In the genomic region with DNA sequence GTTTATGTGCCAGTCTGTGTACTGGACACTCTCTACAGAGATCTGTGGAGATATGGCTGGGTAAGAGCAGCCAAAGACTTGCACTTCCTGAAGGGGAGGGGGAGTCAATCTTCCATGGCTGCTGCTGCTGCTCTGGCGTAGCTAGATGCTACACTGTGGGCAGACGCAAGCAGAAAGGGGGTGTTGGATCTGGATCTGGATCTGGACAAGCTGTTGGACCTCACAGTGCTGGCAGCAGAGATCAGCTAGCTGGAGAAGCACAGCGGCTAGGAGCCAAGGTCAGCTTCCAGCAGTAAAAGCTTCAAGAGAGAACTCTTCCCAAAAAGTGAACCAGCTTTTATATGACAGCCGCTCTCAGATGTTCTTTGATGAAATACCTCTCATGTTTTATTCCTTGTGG, we compare ENCODE assay signal across 15 mouse cellular contexts.
DNase-seq lines count a peak whose midpoint lies in the region; ATAC-seq lines count a peak whose summit lies in the region.
"Had no signal": no experiment of that assay in that cellular context is flagged by ENCODE, and none has a peak within 500 bp of the region (broad histone marks: within the 10 kb centered on the region; RNA-seq: fewer than 3 reads in every experiment).

No protein-coding gene starts in this region.

- 66% methylated on average over 4 of the region's 4 CpGs for WGBS in kidney, embryonic 14.5 days

- H3K9ac ChIP-seq in kidney, embryonic 14.5 days (ENCODE audit: low read depth, low read length): no peak overlapping the region
- H3K9ac ChIP-seq: forebrain, embryonic 15.5 days; liver, embryonic 12.5 days had no signal

- no peak overlapping the region for H3K4me2 ChIP-seq in kidney, embryonic 14.5 days (replicated peaks; ENCODE audit: low read depth, low read length)
- H3K4me2 ChIP-seq: forebrain, embryonic 15.5 days; liver, embryonic 12.5 days had no signal

- no peaks in the 10 kb centered on the region for H3K9me3 ChIP-seq in kidney, embryonic 14.5 days (ENCODE audit: control insufficient read depth, low read length)
- H3K9me3 ChIP-seq: forebrain, embryonic 15.5 days; liver, embryonic 12.5 days had no signal

- no peak overlapping the region for H3K4me3 ChIP-seq in kidney, embryonic 14.5 days (ENCODE audit: low read length)
- H3K4me3 ChIP-seq: forebrain, embryonic 15.5 days; layer of hippocampus, adult 2 months; liver, embryonic 12.5 days; megakaryocyte, embryonic 14.5 days had no signal

- H3K4me1 ChIP-seq in kidney, embryonic 14.5 days (ENCODE audit: control insufficient read depth, insufficient read depth, low read length): no peaks in the 10 kb centered on the region
- H3K4me1 ChIP-seq: forebrain, embryonic 15.5 days; liver, embryonic 12.5 days; megakaryocyte, embryonic 14.5 days had no signal

- H3K27me3 ChIP-seq in kidney, embryonic 14.5 days (ENCODE audit: control insufficient read depth, insufficient read depth, low read length): no peaks in the 10 kb centered on the region
- H3K27me3 ChIP-seq: forebrain, embryonic 15.5 days; liver, embryonic 12.5 days; megakaryocyte, embryonic 14.5 days had no signal

- ATAC-seq in cerebellum, adult (ENCODE audit: insufficient number of reproducible peaks, low FRiP score, low TSS enrichment): no peak
- no peak for ATAC-seq in kidney, embryonic 14.5 days (ENCODE audit: low FRiP score, low TSS enrichment)
- ATAC-seq: forebrain, embryonic 15.5 days; inflammation-experienced regulatory T-cells, adult 6 months; liver, embryonic 12.5 days had no signal

- DNase-seq in cerebellum, postnatal 14 days: peak; percentile 59 to 66
- DNase-seq in kidney, postnatal 25 days: peak; percentile 7 to 34
- DNase-seq in heart, postnatal 14 days: peak; percentile 6 to 44
- peak; percentile 56 for DNase-seq in lung, postnatal 10 days
- no peak for DNase-seq in right cerebral cortex, postnatal 10 days (ENCODE audit: low spot score in 2 of 2)
- no peak for DNase-seq in adrenal gland, postnatal 36 days
- DNase-seq: cerebellum, adult 18-20 months; embryo, embryonic 11 days had no signal

- H3K36me3 ChIP-seq in kidney, embryonic 14.5 days (ENCODE audit: control insufficient read depth, insufficient read depth, low read length): no peaks in the 10 kb centered on the region
- H3K36me3 ChIP-seq: forebrain, embryonic 15.5 days; liver, embryonic 12.5 days had no signal

- H3K27ac ChIP-seq in kidney, embryonic 14.5 days (ENCODE audit: low read depth, low read length): no peak overlapping the region
- H3K27ac ChIP-seq: forebrain, embryonic 15.5 days; layer of hippocampus, adult 2 months; liver, embryonic 12.5 days had no signal

- intact Hi-C loops in heart, postnatal 14 days (cut with DNase I): no loop called here

Comparison
In these comparisons a context has a peak if more than half of its experiments do, and no peak if none do; other contexts are left out.
1. DNase-seq: peak in cerebellum, postnatal 14 days (2 of 2), kidney, postnatal 25 days (2 of 2), heart, postnatal 14 days (2 of 2) and lung, postnatal 10 days (single experiment); none in right cerebral cortex, postnatal 10 days (0 of 2) and adrenal gland, postnatal 36 days (0 of 2).